Mouse (Mus musculus): Measurements from ENCODE around the gene Eps8l2.

The Eps8l2 gene

GRCm38 (mm10) chr7:141328373-141328990, 10.2 kb upstream of the Eps8l2 start:
- in situ Hi-C loops (cut with MboI, MseI): no loop called here

GRCm38 (mm10) chr7:141330706-141331105, 8.0 kb upstream of the Eps8l2 start:
- in situ Hi-C loops (cut with MboI, MseI): no loop called here

GRCm38 (mm10) chr7:141331990-141332389, 6.7 kb upstream of the Eps8l2 start:
- in situ Hi-C loops (cut with MboI, MseI): no loop called here

- in situ Hi-C loops (cut with MboI, MseI): no loop called here
Measured at GRCm38 (mm10) chr7:141335044-141335579, 3.6 kb upstream of the Eps8l2 start.

- in situ Hi-C loops (cut with MboI, MseI): no loop called here
Measured at GRCm38 (mm10) chr7:141335682-141336081, 3.0 kb upstream of the Eps8l2 start.

- in situ Hi-C loops (cut with MboI, MseI): no loop called here
Measured at GRCm38 (mm10) chr7:141336296-141336695, 2.4 kb upstream of the Eps8l2 start.

- in situ Hi-C loops (cut with MboI, MseI): no loop called here
Measured at GRCm38 (mm10) chr7:141337716-141338416, 814 bp upstream of the Eps8l2 start.

GRCm38 (mm10) chr7:141339215-141339920, 688 bp downstream of the Eps8l2 start:
- in situ Hi-C loops (cut with MboI, MseI): no loop called here

- in situ Hi-C loops (cut with MboI, MseI): no loop called here
Measured at GRCm38 (mm10) chr7:141340023-141340422, 1.3 kb downstream of the Eps8l2 start.

GRCm38 (mm10) chr7:141340476-141340875, 1.8 kb downstream of the Eps8l2 start:
- in situ Hi-C loops (cut with MboI, MseI): no loop called here

GRCm38 (mm10) chr7:141341689-141342226, 3.1 kb downstream of the Eps8l2 start:
- in situ Hi-C loops (cut with MboI, MseI): no loop called here

- in situ Hi-C loops (cut with MboI, MseI): no loop called here
Measured at GRCm38 (mm10) chr7:141343230-141343629, 4.5 kb downstream of the Eps8l2 start.

- in situ Hi-C loops (cut with MboI, MseI): no loop called here
Measured at GRCm38 (mm10) chr7:141343696-141344095, 5.0 kb downstream of the Eps8l2 start.

GRCm38 (mm10) chr7:141344787-141345186, 6.1 kb downstream of the Eps8l2 start:
- in situ Hi-C loops (cut with MboI, MseI): no loop called here

GRCm38 (mm10) chr7:141351061-141351460, 12.4 kb downstream of the Eps8l2 start:
- in situ Hi-C loops (cut with MboI, MseI): no loop called here

GRCm38 (mm10) chr7:141355051-141355450, 16.4 kb downstream of the Eps8l2 start:
- in situ Hi-C loops (cut with MboI, MseI): no loop called here

- in situ Hi-C loops (cut with MboI, MseI): no loop called here
Measured at GRCm38 (mm10) chr7:141355626-141356326, 17.1 kb downstream of the Eps8l2 start.

GRCm38 (mm10) chr7:141356971-141357370, 18.3 kb downstream of the Eps8l2 start:
- in situ Hi-C loops (cut with MboI, MseI): no loop called here

GRCm38 (mm10) chr7:141361510-141361909, 22.8 kb downstream of the Eps8l2 start:
- in situ Hi-C loops (cut with MboI, MseI): no loop called here

- in situ Hi-C loops (cut with MboI, MseI): no loop called here
Measured at GRCm38 (mm10) chr7:141363106-141363751, 24.5 kb downstream of the Eps8l2 start.

- in situ Hi-C loops (cut with MboI, MseI): no loop called here
Measured at GRCm38 (mm10) chr7:141363752-141364125, 25.1 kb downstream of the Eps8l2 start.
